Mouse (Mus musculus) c-Kit-negative CD71-positive TER-119-positive erythroid progenitor cells, embryonic 14.5 days (primary cell): ENCODE results near the gene Gm8159.
"Not testable (repeated sequence)": the region's sequence is repeated elsewhere in the genome, so short reads cannot be mapped to it uniquely, and the experiment has no call there.

Experiments
- DNase-seq: peaks from one replicate; pipeline ENCODE4 v3.0.0-alpha.2; 2013; ENCODE audit warnings: low read depth, low spot score

Gene Gm8159

DNA sequence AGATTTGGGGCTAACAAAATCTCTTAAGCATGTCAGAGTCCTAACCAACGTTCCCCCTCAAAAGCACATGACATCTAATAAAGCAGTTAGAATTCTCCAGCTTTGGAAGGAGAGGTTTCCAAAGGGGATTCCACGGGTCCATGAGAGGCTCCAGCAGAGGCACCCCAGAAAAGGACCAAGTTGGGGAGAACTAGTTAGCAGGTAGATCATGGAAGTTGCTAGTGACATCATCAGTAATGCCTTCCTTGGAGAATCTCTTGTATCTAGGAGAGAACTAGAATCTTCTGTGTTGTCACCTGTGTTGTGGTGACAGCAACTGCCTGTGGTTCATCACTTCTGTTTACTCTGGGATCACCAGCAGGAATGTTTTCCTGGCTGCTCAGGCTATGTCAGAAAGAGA, at the start of gene Gm8159:
TSS of gene Gm8159 (plus strand) at position 301 of the 400 bp plus-strand sequence.
- DNase-seq = not testable (repeated sequence)

GRCm38 (mm10) chr14:4649309-4649708, 17.2 kb downstream of the Gm8159 start:
- not testable (repeated sequence) for DNase-seq

DNA sequence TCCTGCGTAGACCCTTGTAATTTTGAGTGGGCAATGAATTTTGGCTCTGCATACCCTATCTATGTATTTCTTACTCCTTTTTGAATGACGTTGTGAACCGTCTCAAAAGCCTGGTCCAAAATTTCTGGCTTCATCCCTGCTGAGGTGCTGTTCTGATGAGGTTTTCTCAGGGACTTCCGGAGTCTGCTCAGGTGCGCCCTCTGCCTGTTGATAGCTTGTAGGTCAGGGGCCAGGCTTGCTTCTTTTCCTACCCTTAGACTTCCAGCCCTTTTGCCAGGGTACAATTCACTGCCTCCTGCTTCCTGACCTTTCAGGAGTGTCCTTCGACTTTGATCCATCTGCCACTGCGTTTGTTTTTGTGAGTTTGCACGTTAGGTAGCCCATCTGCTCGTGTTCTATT, 18.2 kb downstream of the Gm8159 start:
- DNase-seq = not testable (repeated sequence)

GRCm38 (mm10) chr14:4663892-4664291, 31.7 kb downstream of the Gm8159 start, which contains the start of gene Gm3239:
Gm3239 (plus strand) TSS chr14:4664192.
- DNase-seq = not testable (repeated sequence)
